Mouse (Mus musculus): ENCODE data around the gene Bmp7. TPM values are rescaled to one million over a fixed set of nuclear protein-coding genes. Genes with fewer than 3 reads are reported as not detected.

Gene Bmp7
- polyA plus RNA-seq (2016; fragmentation: Nextera tagmentation; extraction: Ambion mirVana) = 14.7 and 14.8 TPM in 2 replicates

DNA sequence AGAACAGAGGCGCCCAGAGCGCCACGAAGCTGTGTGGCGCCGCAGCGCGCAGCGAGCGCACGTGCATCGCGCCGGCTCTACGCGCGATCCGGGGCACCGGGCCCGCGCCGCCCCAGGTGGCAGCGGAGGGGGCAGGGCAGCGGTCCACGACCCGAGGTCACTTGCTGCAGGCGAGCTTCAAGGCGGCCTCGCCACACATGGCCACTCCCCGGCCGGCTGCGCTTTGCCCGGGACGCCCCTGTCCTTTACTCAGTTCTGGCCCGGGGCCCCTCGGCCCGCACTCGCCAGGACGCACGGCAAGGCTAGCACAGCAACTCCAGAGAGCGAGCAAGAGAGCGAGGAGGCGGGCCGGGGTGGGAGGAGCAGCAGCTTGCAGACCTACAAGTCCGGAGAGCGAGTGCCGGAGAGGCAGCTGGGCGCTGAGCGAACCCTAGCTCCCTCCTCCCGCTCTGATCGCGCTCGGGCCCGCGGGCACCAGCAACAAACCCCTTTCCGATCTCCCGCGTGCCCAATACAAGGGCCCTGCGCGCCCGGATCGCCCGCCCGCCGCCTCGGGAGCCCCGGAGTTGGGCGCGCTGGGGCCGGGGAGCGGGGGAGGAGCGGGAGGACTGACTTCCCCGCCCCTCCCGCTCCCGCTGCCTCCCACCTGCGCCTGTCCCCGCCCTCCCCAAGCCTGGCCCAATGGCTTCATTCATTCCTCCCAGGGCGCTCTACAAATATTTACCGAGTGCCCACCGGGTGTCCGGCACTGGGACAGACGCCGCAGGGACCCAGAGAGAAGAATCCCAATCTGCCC, at the start of gene Bmp7:
TSS of gene Bmp7 (minus strand) at position 319 of the 796 bp plus-strand sequence.
- peaks cover 99% of the 10 kb centered on the region for H3K27me3 ChIP-seq (ENCODE audit: low read depth, poor library complexity, severe bottlenecking)
- no peaks in the 10 kb centered on the region for H3K36me3 ChIP-seq
- H3K27ac ChIP-seq (replicated peaks) = peak within 1 kb of the TSS; percentile 81
- H3K9me3 ChIP-seq (replicated peaks) = no peaks in the 10 kb centered on the region
- peaks cover 64% of the 10 kb centered on the region for H3K4me1 ChIP-seq
- DNase-seq (ENCODE audit: low spot score) = peak; percentile 83
- peak within 1 kb of the TSS; percentile 65 for H3K4me3 ChIP-seq
- WGBS = under 1% methylated on average over 69 of the region's 82 CpGs

GRCm38 (mm10) chr2:172982776-172983561, 42.8 kb upstream of the Bmp7 start:
- Histone ChIP-seq H3K27me3 (ENCODE audit: low read depth, poor library complexity, severe bottlenecking) (peaks cover 13% of the 10 kb centered on the region; the same call in 1 of the 2 replicates), H3K9me3 (replicated peaks) (peaks cover 6% of the 10 kb centered on the region), H3K4me1 (peaks cover 5% of the 10 kb centered on the region), H3K36me3 (no peaks in the 10 kb centered on the region), H3K27ac (replicated peaks) (no peak overlapping the region), H3K4me3 (no peak overlapping the region)
- DNase-seq (ENCODE audit: low spot score) = no peak
- WGBS = 79% methylated on average over 9 of the region's 9 CpGs

GRCm38 (mm10) chr2:172979666-172980345, 39.7 kb upstream of the Bmp7 start:
- Histone ChIP-seq H3K27ac (replicated peaks) (no peak overlapping the region), H3K4me1 (peaks cover 29% of the 10 kb centered on the region), H3K36me3 (no peaks in the 10 kb centered on the region), H3K27me3 (ENCODE audit: low read depth, poor library complexity, severe bottlenecking) (peaks cover 17% of the 10 kb centered on the region), H3K9me3 (replicated peaks) (peaks cover 6% of the 10 kb centered on the region), H3K4me3 (no peak overlapping the region)
- WGBS = 95% methylated on average over 43 of the region's 43 CpGs
- no peak for DNase-seq (ENCODE audit: low spot score)

DNA sequence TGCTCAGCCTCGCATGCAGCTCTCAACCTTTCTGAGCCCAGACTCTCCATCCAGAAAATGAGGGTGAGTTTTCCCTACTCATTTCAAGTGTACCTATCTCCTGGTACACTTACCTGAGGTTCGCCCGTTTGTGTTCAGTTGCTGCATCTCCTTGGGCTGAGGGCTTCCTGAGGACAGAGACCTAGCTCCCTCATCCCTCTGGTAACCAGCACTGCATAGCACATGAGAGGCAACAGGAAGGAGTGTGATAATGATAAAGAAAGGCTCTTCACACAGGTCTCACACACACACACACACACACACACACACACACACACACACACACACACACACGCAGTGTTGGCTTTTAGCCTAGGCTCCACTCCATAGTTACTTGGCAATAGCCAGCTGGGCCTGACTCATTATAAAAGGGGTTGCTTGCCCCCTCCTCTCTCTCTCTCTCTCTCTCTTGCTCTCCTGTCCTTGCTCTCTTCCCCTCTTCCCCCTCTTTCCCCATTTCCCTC, 38.1 kb upstream of the Bmp7 start:
- no peak overlapping the region for H3K4me3 ChIP-seq
- WGBS = 57% methylated on average over 4 of the region's 4 CpGs
- no peak for DNase-seq (ENCODE audit: low spot score)
- H3K4me1 ChIP-seq = peaks cover 41% of the 10 kb centered on the region
- H3K27ac ChIP-seq (replicated peaks) = peak overlapping the region; percentile 72; the same call in 1 of the 2 replicates
- no peaks in the 10 kb centered on the region for H3K36me3 ChIP-seq
- H3K9me3 ChIP-seq (replicated peaks) = peaks cover 6% of the 10 kb centered on the region
- H3K27me3 ChIP-seq (ENCODE audit: low read depth, poor library complexity, severe bottlenecking) = peaks cover 17% of the 10 kb centered on the region

GRCm38 (mm10) chr2:172977409-172978130, 37.4 kb upstream of the Bmp7 start, which contains the start of gene Spo11:
Spo11 (plus strand) TSS chr2:172977700.
- WGBS = 12% methylated on average over 14 of the region's 14 CpGs
- Histone ChIP-seq H3K27me3 (ENCODE audit: low read depth, poor library complexity, severe bottlenecking) (peaks cover 17% of the 10 kb centered on the region), H3K36me3 (no peaks in the 10 kb centered on the region), H3K27ac (replicated peaks) (peak within 1 kb of the TSS; percentile 72), H3K4me1 (peaks cover 41% of the 10 kb centered on the region), H3K9me3 (replicated peaks) (peaks cover 6% of the 10 kb centered on the region), H3K4me3 (peak within 1 kb of the TSS; percentile 31)
- DNase-seq (ENCODE audit: low spot score) = peak; percentile 47

- no peak overlapping the region for H3K4me3 ChIP-seq
Measured at GRCm38 (mm10) chr2:172976661-172977238, 36.6 kb upstream of the Bmp7 start.

GRCm38 (mm10) chr2:172975159-172975558, 35.0 kb upstream of the Bmp7 start:
- H3K27ac ChIP-seq (replicated peaks) = no peak overlapping the region
- no peaks in the 10 kb centered on the region for H3K36me3 ChIP-seq
- H3K4me3 ChIP-seq = no peak overlapping the region
- H3K27me3 ChIP-seq (ENCODE audit: low read depth, poor library complexity, severe bottlenecking) = peaks cover 17% of the 10 kb centered on the region
- no peak for DNase-seq (ENCODE audit: low spot score)
- peaks cover 6% of the 10 kb centered on the region for H3K9me3 ChIP-seq (replicated peaks)
- H3K4me1 ChIP-seq = peaks cover 41% of the 10 kb centered on the region
- 86% methylated on average over 6 of the region's 6 CpGs for WGBS

More at GRCm38 (mm10) chr2:172976661-172977238, 36.6 kb upstream of the Bmp7 start:
- DNase-seq (ENCODE audit: low spot score) = no peak
- H3K36me3 ChIP-seq = no peaks in the 10 kb centered on the region
- peaks cover 17% of the 10 kb centered on the region for H3K27me3 ChIP-seq (ENCODE audit: low read depth, poor library complexity, severe bottlenecking)
- peak overlapping the region; percentile 72 for H3K27ac ChIP-seq (replicated peaks)
- WGBS = 25% methylated on average over 7 of the region's 7 CpGs
- peaks cover 6% of the 10 kb centered on the region for H3K9me3 ChIP-seq (replicated peaks)
- H3K4me1 ChIP-seq = peaks cover 41% of the 10 kb centered on the region

- WGBS = 31% methylated on average over 7 of the region's 7 CpGs
- Histone ChIP-seq H3K27ac (replicated peaks) (no peak overlapping the region), H3K4me1 (peaks cover 41% of the 10 kb centered on the region)
Measured at GRCm38 (mm10) chr2:172974701-172975100, 34.6 kb upstream of the Bmp7 start.

GRCm38 (mm10) chr2:172973806-172974565, 33.9 kb upstream of the Bmp7 start:
- Histone ChIP-seq H3K9me3 (replicated peaks) (no peaks in the 10 kb centered on the region), H3K36me3 (no peaks in the 10 kb centered on the region), H3K4me3 (no peak overlapping the region), H3K4me1 (peaks cover 41% of the 10 kb centered on the region), H3K27ac (replicated peaks) (no peak overlapping the region), H3K27me3 (ENCODE audit: low read depth, poor library complexity, severe bottlenecking) (peaks cover 17% of the 10 kb centered on the region)
- DNase-seq (ENCODE audit: low spot score) = no peak
- 36% methylated on average over 7 of the region's 7 CpGs for WGBS

More at GRCm38 (mm10) chr2:172974701-172975100, 34.6 kb upstream of the Bmp7 start:
- H3K9me3 ChIP-seq (replicated peaks) = peaks cover 2% of the 10 kb centered on the region
- DNase-seq (ENCODE audit: low spot score) = no peak
- peaks cover 17% of the 10 kb centered on the region for H3K27me3 ChIP-seq (ENCODE audit: low read depth, poor library complexity, severe bottlenecking)
- H3K36me3 ChIP-seq = no peaks in the 10 kb centered on the region
- H3K4me3 ChIP-seq = no peak overlapping the region

DNA sequence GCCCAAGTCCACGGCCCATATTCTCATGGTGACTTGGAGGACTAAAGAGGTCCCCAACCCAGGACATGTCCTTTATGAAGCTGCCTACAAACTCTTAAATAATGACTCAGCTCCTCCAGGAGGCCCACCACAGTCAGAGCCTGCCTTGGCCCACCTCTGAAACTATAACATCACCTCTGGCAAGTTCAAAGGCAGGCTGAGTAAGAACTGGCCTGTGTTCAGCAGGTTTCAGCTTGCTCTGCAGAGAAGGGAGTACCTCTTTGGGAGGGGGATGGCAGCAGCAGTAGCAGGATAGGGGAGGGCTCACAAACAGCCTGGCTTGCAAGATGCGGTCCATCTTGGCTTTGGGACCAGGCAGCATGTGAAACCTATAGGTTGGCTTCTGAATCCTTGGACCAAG, 31.7 kb upstream of the Bmp7 start:
- no peaks in the 10 kb centered on the region for H3K36me3 ChIP-seq
- WGBS = 84% methylated on average over 2 of the region's 2 CpGs
- no peak overlapping the region for H3K4me3 ChIP-seq
- no peak overlapping the region for H3K27ac ChIP-seq (replicated peaks)
- DNase-seq (ENCODE audit: low spot score) = no peak
- H3K27me3 ChIP-seq (ENCODE audit: low read depth, poor library complexity, severe bottlenecking) = peaks cover 4% of the 10 kb centered on the region; the same call in 1 of the 2 replicates
- H3K4me1 ChIP-seq = peaks cover 26% of the 10 kb centered on the region
- H3K9me3 ChIP-seq (replicated peaks) = no peaks in the 10 kb centered on the region

GRCm38 (mm10) chr2:172966480-172966879, 26.4 kb upstream of the Bmp7 start:
- Histone ChIP-seq H3K9me3 (replicated peaks) (no peaks in the 10 kb centered on the region), H3K27ac (replicated peaks) (no peak overlapping the region), H3K36me3 (no peaks in the 10 kb centered on the region), H3K27me3 (ENCODE audit: low read depth, poor library complexity, severe bottlenecking) (peaks cover 3% of the 10 kb centered on the region; the same call in 1 of the 2 replicates), H3K4me1 (peaks cover 19% of the 10 kb centered on the region), H3K4me3 (no peak overlapping the region)
- 92% methylated on average over 5 of the region's 5 CpGs for WGBS
- DNase-seq (ENCODE audit: low spot score) = no peak

All from midbrain, embryonic 10.5 days (tissue).